Mouse (Mus musculus) limb, embryonic 15.5 days (tissue): ENCODE results near the gene Gm20388. TPM values are rescaled to one million over a fixed set of nuclear protein-coding genes. Genes with fewer than 3 reads are reported as not detected.
"Not testable (repeated sequence)": the region's sequence is repeated elsewhere in the genome, so short reads cannot be mapped to it uniquely, and the experiment has no call there.

Source experiments
- ATAC-seq: fragments of 200-750 bp; cut with Nextera tagmentation; 2 replicates; pipeline ENCODE4 v1.8.0; 2017; ENCODE audit warnings: low read depth, moderate TSS enrichment; ENCODE audit not compliant: insufficient number of reproducible peaks, low FRiP score, low TSS enrichment
- H3K27ac ChIP-seq: fragments of 300-500 bp; sonication (generic); 2 replicates; pipeline ENCODE4 v1.5.1; 2015; ENCODE audit warnings: moderate library complexity, mild to moderate bottlenecking, inconsistent platforms
- H3K27me3 ChIP-seq: fragments of 300-500 bp; sonication (generic); 2 replicates; pipeline ENCODE4 v1.6.1; 2015; ENCODE audit warnings: inconsistent platforms
- H3K36me3 ChIP-seq: fragments of 300-500 bp; sonication (generic); 2 replicates; pipeline ENCODE4 v1.6.1; 2015; ENCODE audit warnings: inconsistent platforms
- H3K4me1 ChIP-seq: fragments of 300-500 bp; sonication (generic); 2 replicates; pipeline ENCODE4 v1.6.1; 2015; ENCODE audit warnings: inconsistent platforms
- H3K4me2 ChIP-seq: fragments of 300-500 bp; sonication (generic); 2 replicates; pipeline ENCODE4 v1.6.1; 2015; ENCODE audit warnings: mild to moderate bottlenecking, inconsistent platforms
- H3K4me3 ChIP-seq: fragments of 300-500 bp; sonication (generic); 2 replicates; pipeline ENCODE4 v1.5.1; 2015; ENCODE audit warnings: mild to moderate bottlenecking, inconsistent platforms
- H3K9ac ChIP-seq: fragments of 300-500 bp; sonication (generic); 2 replicates; pipeline ENCODE4 v1.6.1; 2015; ENCODE audit warnings: inconsistent platforms
- H3K9me3 ChIP-seq: fragments of 300-500 bp; sonication (generic); 2 replicates; pipeline ENCODE4 v1.6.1; 2016; ENCODE audit warnings: inconsistent platforms
- WGBS: fragments of 180-500 bp; shearing (Covaris S2); methylation state at CpG from one replicate; pipeline ENCODE4 v1.1.7; 2015; 5-methylcytosine and 5-hydroxymethylcytosine counted together
- polyA plus RNA-seq: library from polyadenylated mRNA; unstranded; fragments of >200 nt; fragmentation: Nextera tagmentation; extraction: Ambion mirVana; gene quantifications from 2 replicates; pipeline ENCODE4 v1.2.1, GENCODE M21; 2015

Gm20388 gene
- polyA plus RNA-seq, 1 experiment from 2014 or later, result 4.9 TPM

- 94% methylated on average over 23 of the region's 23 CpGs for WGBS
- no peaks in the 10 kb centered on the region for H3K27me3 ChIP-seq
- no peak overlapping the region for H3K4me3 ChIP-seq
- H3K9me3 ChIP-seq, result peaks cover 32% of the 10 kb centered on the region
- no peak overlapping the region for H3K4me2 ChIP-seq
- H3K4me1 ChIP-seq, result no peaks in the 10 kb centered on the region
- ATAC-seq, result no peak
- H3K27ac ChIP-seq, result no peak overlapping the region
- no peaks in the 10 kb centered on the region for H3K36me3 ChIP-seq
- no peak overlapping the region for H3K9ac ChIP-seq
Measured at GRCm38 (mm10) chr8:123428939-123429721, 3518.5 kb downstream of the Gm20388 start.

- H3K4me1 ChIP-seq, H3K4me2 ChIP-seq, H3K4me3 ChIP-seq, H3K27me3 ChIP-seq, ATAC-seq, H3K27ac ChIP-seq, H3K9ac ChIP-seq, H3K36me3 ChIP-seq: not testable (repeated sequence)
- 97% methylated on average over 15 of the region's 15 CpGs for WGBS
- peaks cover 32% of the 10 kb centered on the region for H3K9me3 ChIP-seq
Measured at GRCm38 (mm10) chr8:123429722-123430013, 3519.0 kb downstream of the Gm20388 start.

GRCm38 (mm10) chr8:123430936-123431335 is 3520.3 kb downstream of the Gm20388 start:
- WGBS, result 86% methylated on average over 8 of the region's 8 CpGs
- H3K9ac ChIP-seq, H3K4me2 ChIP-seq, H3K27me3 ChIP-seq, H3K36me3 ChIP-seq, H3K27ac ChIP-seq, H3K4me3 ChIP-seq, H3K4me1 ChIP-seq, ATAC-seq: not testable (repeated sequence)
- peaks cover 32% of the 10 kb centered on the region for H3K9me3 ChIP-seq

- Histone ChIP-seq H3K4me1 (no peaks in the 10 kb centered on the region), H3K4me2 (no peak overlapping the region), H3K27ac (no peak overlapping the region), H3K36me3 (no peaks in the 10 kb centered on the region), H3K4me3 (no peak overlapping the region), H3K9me3 (peaks cover 32% of the 10 kb centered on the region), H3K9ac (no peak overlapping the region), H3K27me3 (no peaks in the 10 kb centered on the region)
- no peak for ATAC-seq
- 94% methylated on average over 25 of the region's 25 CpGs for WGBS
Measured at GRCm38 (mm10) chr8:123431616-123432365, 3521.2 kb downstream of the Gm20388 start.

GRCm38 (mm10) chr8:123432381-123432780 is 3521.7 kb downstream of the Gm20388 start:
- Histone ChIP-seq H3K4me3 (no peak overlapping the region), H3K36me3 (no peaks in the 10 kb centered on the region), H3K4me2 (no peak overlapping the region), H3K9ac (no peak overlapping the region), H3K27ac (no peak overlapping the region), H3K27me3 (no peaks in the 10 kb centered on the region), H3K4me1 (no peaks in the 10 kb centered on the region), H3K9me3 (peaks cover 27% of the 10 kb centered on the region)
- 96% methylated on average over 16 of the region's 16 CpGs for WGBS
- ATAC-seq, result no peak

- H3K9me3 ChIP-seq, result peaks cover 16% of the 10 kb centered on the region
- not testable (repeated sequence) for H3K27ac ChIP-seq, ATAC-seq, H3K4me2 ChIP-seq, H3K4me1 ChIP-seq, H3K36me3 ChIP-seq, H3K4me3 ChIP-seq, H3K27me3 ChIP-seq, H3K9ac ChIP-seq
- WGBS, result 97% methylated on average over 47 of the region's 47 CpGs
Measured at GRCm38 (mm10) chr8:123433241-123433974, 3522.8 kb downstream of the Gm20388 start.

GRCm38 (mm10) chr8:123441788-123442187 is 3531.1 kb downstream of the Gm20388 start:
- 90% methylated on average over 2 of the region's 2 CpGs for WGBS

GRCm38 (mm10) chr8:123442351-123442750 is 3531.7 kb downstream of the Gm20388 start:
- ATAC-seq, result no peak
- H3K4me2 ChIP-seq, result peak overlapping the region; percentile 31; the same call in 1 of the 2 replicates
- WGBS, result 86% methylated on average over 5 of the region's 5 CpGs
- peaks cover 12% of the 10 kb centered on the region for H3K4me1 ChIP-seq
- no peak overlapping the region for H3K9ac ChIP-seq
- no peaks in the 10 kb centered on the region for H3K27me3 ChIP-seq
- no peaks in the 10 kb centered on the region for H3K9me3 ChIP-seq
- H3K36me3 ChIP-seq, result no peaks in the 10 kb centered on the region
- no peak overlapping the region for H3K27ac ChIP-seq
- H3K4me3 ChIP-seq, result peak overlapping the region; percentile 69

More at GRCm38 (mm10) chr8:123441788-123442187, 3531.1 kb downstream of the Gm20388 start:
- H3K27me3 ChIP-seq, result no peaks in the 10 kb centered on the region
- peaks cover 12% of the 10 kb centered on the region for H3K4me1 ChIP-seq
- H3K27ac ChIP-seq, result no peak overlapping the region
- no peaks in the 10 kb centered on the region for H3K36me3 ChIP-seq
- no peak for ATAC-seq
- H3K9ac ChIP-seq, result no peak overlapping the region
- no peak overlapping the region for H3K4me3 ChIP-seq
- no peak overlapping the region for H3K4me2 ChIP-seq
- no peaks in the 10 kb centered on the region for H3K9me3 ChIP-seq

- peak overlapping the region; percentile 83 for H3K27ac ChIP-seq
- H3K9ac ChIP-seq, result peak overlapping the region; percentile 84
- peaks cover 12% of the 10 kb centered on the region for H3K4me1 ChIP-seq
- no peaks in the 10 kb centered on the region for H3K27me3 ChIP-seq
- H3K36me3 ChIP-seq, result no peaks in the 10 kb centered on the region
- WGBS, result 1% methylated on average over 41 of the region's 41 CpGs
- H3K4me2 ChIP-seq, result peak overlapping the region; percentile 72
- H3K9me3 ChIP-seq, result no peaks in the 10 kb centered on the region
- ATAC-seq, result peak; percentile 91
- peak overlapping the region; percentile 69 for H3K4me3 ChIP-seq
Measured at GRCm38 (mm10) chr8:123442871-123443575, 3532.4 kb downstream of the Gm20388 start.

GRCm38 (mm10) chr8:123443576-123443921 is 3532.9 kb downstream of the Gm20388 start:
- H3K27ac ChIP-seq, result peak overlapping the region; percentile 83; the same call in 1 of the 2 replicates

GRCm38 (mm10) chr8:123444131-123444530 is 3533.5 kb downstream of the Gm20388 start:
- H3K27ac ChIP-seq, result no peak overlapping the region
- WGBS, result 83% methylated on average over 6 of the region's 6 CpGs
- no peak for ATAC-seq

More at GRCm38 (mm10) chr8:123443576-123443921, 3532.9 kb downstream of the Gm20388 start:
- H3K4me3 ChIP-seq, result peak overlapping the region; percentile 69
- H3K27me3 ChIP-seq, result no peaks in the 10 kb centered on the region
- H3K4me2 ChIP-seq, result peak overlapping the region; percentile 72
- H3K4me1 ChIP-seq, result peaks cover 12% of the 10 kb centered on the region
- no peak for ATAC-seq
- H3K9ac ChIP-seq, result peak overlapping the region; percentile 84
- H3K36me3 ChIP-seq, result no peaks in the 10 kb centered on the region
- H3K9me3 ChIP-seq, result no peaks in the 10 kb centered on the region
- 18% methylated on average over 4 of the region's 4 CpGs for WGBS

More at GRCm38 (mm10) chr8:123444131-123444530, 3533.5 kb downstream of the Gm20388 start:
- no peaks in the 10 kb centered on the region for H3K9me3 ChIP-seq
- H3K4me1 ChIP-seq, result peaks cover 12% of the 10 kb centered on the region
- H3K4me3 ChIP-seq, result no peak overlapping the region
- H3K4me2 ChIP-seq, result peak overlapping the region; percentile 72; the same call in 1 of the 2 replicates
- H3K36me3 ChIP-seq, result 0 out of 2 replicates have a peak, but pooled peaks cover 5% of the 10 kb centered on the region
- no peaks in the 10 kb centered on the region for H3K27me3 ChIP-seq
- no peak overlapping the region for H3K9ac ChIP-seq
